ENCODE assay signal across 8 mouse cellular contexts in genomic region chr9:20726859-20727600, GRCm38 (mm10). TPM values are rescaled to one million over a fixed set of nuclear protein-coding genes. Genes with fewer than 3 reads are reported as not detected.
DNase-seq lines count a peak whose midpoint lies in the region; ATAC-seq and TF ChIP-seq lines count a peak whose summit lies in the region.

No protein-coding gene starts in this region.

- no peak for DNase-seq in kidney, adult 9 months
- peak; percentile 11 for DNase-seq in lung, postnatal 10 days
- DNase-seq in stomach, postnatal 0 days (ENCODE audit: low spot score): peak; percentile 24
- DNase-seq in cerebellum, adult 11 months: no peak

- no peak for TF ChIP-seq CTCF in E14TG2a.4 (conservative IDR thresholded peaks at IDR 0.05; ENCODE audit: low read length)
- no peak for TF ChIP-seq CTCF in stomach, postnatal 0 days (IDR thresholded peaks at IDR 0.05; ENCODE audit: low read depth)

- TF ChIP-seq EP300 in stomach, postnatal 0 days (optimal IDR thresholded peaks at IDR 0.05): no peak

- H3K9me3 ChIP-seq in kidney, embryonic 15.5 days (replicated peaks): no peaks in the 10 kb centered on the region
- no peaks in the 10 kb centered on the region for H3K9me3 ChIP-seq in E14TG2a.4 (ENCODE audit: low read length)
- no peaks in the 10 kb centered on the region for H3K9me3 ChIP-seq in hindbrain, embryonic 15.5 days
- H3K9me3 ChIP-seq in stomach, postnatal 0 days (ENCODE audit: control insufficient read depth, low read length): no peaks in the 10 kb centered on the region

- peaks cover 68% of the 10 kb centered on the region for H3K27me3 ChIP-seq in kidney, embryonic 15.5 days
- H3K27me3 ChIP-seq in E14TG2a.4 (ENCODE audit: insufficient read depth, low read length): peaks cover 85% of the 10 kb centered on the region
- H3K27me3 ChIP-seq in hindbrain, embryonic 15.5 days: no peaks in the 10 kb centered on the region
- H3K27me3 ChIP-seq in stomach, postnatal 0 days (ENCODE audit: control insufficient read depth, insufficient read depth, low read length): peaks cover 3% of the 10 kb centered on the region; the same call in 1 of the 2 replicates

- peak; percentile 43 for ATAC-seq in kidney, embryonic 15.5 days (replicated peaks; ENCODE audit: low FRiP score)
- peak; percentile 49 for ATAC-seq in hindbrain, embryonic 15.5 days (ENCODE audit: low FRiP score, low read depth)
- ATAC-seq in stomach, postnatal 0 days (ENCODE audit: low FRiP score, low TSS enrichment): peak; percentile 28

- H3K36me3 ChIP-seq in kidney, embryonic 15.5 days: no peaks in the 10 kb centered on the region
- no peaks in the 10 kb centered on the region for H3K36me3 ChIP-seq in E14TG2a.4 (ENCODE audit: insufficient read depth, low read length)
- no peaks in the 10 kb centered on the region for H3K36me3 ChIP-seq in hindbrain, embryonic 15.5 days
- no peaks in the 10 kb centered on the region for H3K36me3 ChIP-seq in stomach, postnatal 0 days (ENCODE audit: control insufficient read depth, insufficient read depth, low read length)

- under 1% methylated on average over 54 of the region's 54 CpGs for WGBS in kidney, embryonic 15.5 days
- WGBS in hindbrain, embryonic 15.5 days: under 1% methylated on average over 52 of the region's 54 CpGs
- 1% methylated on average over 44 of the region's 54 CpGs for WGBS in stomach, postnatal 0 days

- no peak overlapping the region for H3K27ac ChIP-seq in kidney, embryonic 15.5 days
- no peak overlapping the region for H3K27ac ChIP-seq in brown adipose tissue, adult 24 weeks (replicated peaks; ENCODE audit: low read depth, low read length)
- peak overlapping the region; percentile 8; the same call in 1 of the 2 replicates for H3K27ac ChIP-seq in hindbrain, embryonic 15.5 days (replicated peaks)
- H3K27ac ChIP-seq in stomach, postnatal 0 days (replicated peaks): no peak overlapping the region

- H3K4me1 ChIP-seq in kidney, embryonic 15.5 days: peaks cover 24% of the 10 kb centered on the region
- peaks cover 26% of the 10 kb centered on the region for H3K4me1 ChIP-seq in E14TG2a.4 (replicated peaks; ENCODE audit: low read depth, low read length)
- H3K4me1 ChIP-seq in brown adipose tissue, adult 24 weeks (ENCODE audit: control insufficient read depth, insufficient read depth, insufficient read length, low read length): peaks cover 7% of the 10 kb centered on the region; the same call in 1 of the 2 replicates
- peaks cover 27% of the 10 kb centered on the region for H3K4me1 ChIP-seq in hindbrain, embryonic 15.5 days (replicated peaks)
- 0 out of 2 replicates have a peak, but pooled peaks cover 9% of the 10 kb centered on the region for H3K4me1 ChIP-seq in stomach, postnatal 0 days (replicated peaks; ENCODE audit: control insufficient read depth, insufficient read depth)

- H3K4me3 ChIP-seq in kidney, embryonic 15.5 days (replicated peaks): peak overlapping the region; percentile 53
- peak overlapping the region; percentile 81 for H3K4me3 ChIP-seq in E14TG2a.4 (replicated peaks; ENCODE audit: low read length)
- peak overlapping the region; percentile 47 for H3K4me3 ChIP-seq in brown adipose tissue, adult 24 weeks (ENCODE audit: insufficient read depth, low read depth, low read length)
- H3K4me3 ChIP-seq in hindbrain, embryonic 15.5 days: peak overlapping the region; percentile 61
- peak overlapping the region; percentile 49 for H3K4me3 ChIP-seq in stomach, postnatal 0 days (ENCODE audit: low read depth, low read length)

- peak overlapping the region; percentile 35 for H3K9ac ChIP-seq in kidney, embryonic 15.5 days
- peak overlapping the region; percentile 63 for H3K9ac ChIP-seq in hindbrain, embryonic 15.5 days
- H3K9ac ChIP-seq in stomach, postnatal 0 days (ENCODE audit: low read length): peak overlapping the region; percentile 41

- peak overlapping the region; percentile 100 for H3K4me2 ChIP-seq in kidney, embryonic 15.5 days
- H3K4me2 ChIP-seq in hindbrain, embryonic 15.5 days: peak overlapping the region; percentile 98
- peak overlapping the region; percentile 91 for H3K4me2 ChIP-seq in stomach, postnatal 0 days (replicated peaks; ENCODE audit: low read depth)

RNA-seq across cellular contexts. Expression of gene Olfm2, which starts 19.1 kb away (rescaled TPM):
- polyA plus RNA-seq in kidney, embryonic 15.5 days (2015; fragmentation: Nextera tagmentation; extraction: Ambion mirVana): 4.7 and 7.1 TPM in 2 replicates
- 0.63 TPM in 1 of 2 replicates, not detected in the other for polyA plus RNA-seq in brown adipose tissue, adult 24 weeks (2012; ENCODE audit: insufficient read depth, insufficient read length, missing spikeins)
- polyA plus RNA-seq in hindbrain, embryonic 15.5 days (2015; fragmentation: Nextera tagmentation; extraction: Ambion mirVana): 199 and 226 TPM in 2 replicates
- 2.3 and 2.5 TPM in 2 replicates for polyA plus RNA-seq in stomach, postnatal 0 days (2015; fragmentation: Nextera tagmentation; extraction: Ambion mirVana)

Comparison
In these comparisons a context has a peak if more than half of its experiments do, and no peak if none do; other contexts are left out.
1. DNase-seq: peak in lung, postnatal 10 days (single experiment) and stomach, postnatal 0 days (single experiment); none in kidney, adult 9 months (single experiment) and cerebellum, adult 11 months (single experiment).
2. RNA of gene Olfm2, which starts 19.1 kb away (polyA plus RNA-seq): 199 to 226 TPM in hindbrain, embryonic 15.5 days; 4.7 to 7.1 TPM in kidney, embryonic 15.5 days, 2.3 to 2.5 TPM in stomach, postnatal 0 days and 0.63 TPM in brown adipose tissue, adult 24 weeks; every median in the first group is over 10 times any median in the second.
3. Peak in every context shown above with its lines, with median percentiles within 50 percentile points of each other: ATAC-seq, H3K4me2 ChIP-seq, H3K4me3 ChIP-seq and H3K9ac ChIP-seq.